Mouse (Mus musculus): ENCODE results near the gene Agrn.

DNA sequence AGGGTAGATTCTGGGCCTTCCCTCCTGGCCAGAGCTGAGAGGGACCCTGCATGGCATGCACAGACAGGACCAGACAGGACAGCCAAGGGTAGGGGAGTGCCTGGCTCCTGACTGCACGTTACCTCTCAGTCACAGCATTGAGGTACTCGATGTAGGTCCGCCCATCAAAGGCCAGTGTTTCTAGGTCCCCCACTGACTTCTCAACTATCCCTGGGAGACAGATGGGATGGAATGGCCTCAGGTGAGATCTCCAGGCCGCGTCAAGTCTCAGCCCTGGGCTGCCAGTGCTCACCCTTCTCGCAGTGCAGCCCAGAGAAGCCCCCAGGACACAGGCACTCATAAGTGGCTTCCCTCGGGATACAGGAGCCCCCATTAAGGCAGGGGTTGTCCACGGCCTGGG, 28.7 kb downstream of the Agrn start:
- TF ChIP-seq CTCF (IDR thresholded peaks at IDR 0.05; ENCODE audit: control insufficient read depth, insufficient read depth, insufficient replicate concordance, low read depth, low read length) (no peak), POLR2A (IDR thresholded peaks at IDR 0.05; ENCODE audit: control insufficient read depth, low read depth, low read length) (no peak)
